Mouse (Mus musculus) lung, adult 2 months (tissue): ENCODE results near the gene E2f6. TPM values are rescaled to one million over a fixed set of nuclear protein-coding genes. Genes with fewer than 3 reads are reported as not detected.

Source experiments
- DNase-seq: peaks from one replicate; pipeline ENCODE4 v3.0.0; 2022
- H3K4me1 ChIP-seq: fragments of 200-500 bp; 2 replicates; pipeline ENCODE4 v1.6.1; 2011; ENCODE audit warnings: low read length; ENCODE audit not compliant: control insufficient read depth, insufficient read depth
- H3K4me3 ChIP-seq: fragments of 200-500 bp; replicated peaks from 2 replicates; pipeline ENCODE3; 2011; ENCODE audit warnings: low read depth, mild to moderate bottlenecking, control low read depth, low read length; ENCODE audit errors: extremely low read depth
- CTCF ChIP-seq: fragments of 200-500 bp; IDR thresholded peaks from 2 replicates; pipeline ENCODE4 v1.5.1; 2011; ENCODE audit warnings: mild to moderate bottlenecking, low read length, control low read depth; ENCODE audit not compliant: insufficient read depth
- POLR2A ChIP-seq: fragments of 200-500 bp; IDR thresholded peaks from 2 replicates; pipeline ENCODE4 v1.6.1; 2011; ENCODE audit warnings: low read depth, mild to moderate bottlenecking, control low read depth, low read length, borderline replicate concordance; ENCODE audit errors: extremely low read depth
- WGBS: fragments of 180-500 bp; shearing (Covaris S2); methylation state at CpG from one replicate; pipeline ENCODE4 v1.1.7; 2018; 5-methylcytosine and 5-hydroxymethylcytosine counted together
- polyA plus RNA-seq: library from polyadenylated mRNA; depleted of rRNA; stranded (reverse); fragments of >200 nt; gene quantifications from 2 replicates; pipeline ENCODE4 v1.2.3, GENCODE M21; 2012

The E2f6 gene
- polyA plus RNA-seq, 1 experiment = 15.1 TPM

DNA sequence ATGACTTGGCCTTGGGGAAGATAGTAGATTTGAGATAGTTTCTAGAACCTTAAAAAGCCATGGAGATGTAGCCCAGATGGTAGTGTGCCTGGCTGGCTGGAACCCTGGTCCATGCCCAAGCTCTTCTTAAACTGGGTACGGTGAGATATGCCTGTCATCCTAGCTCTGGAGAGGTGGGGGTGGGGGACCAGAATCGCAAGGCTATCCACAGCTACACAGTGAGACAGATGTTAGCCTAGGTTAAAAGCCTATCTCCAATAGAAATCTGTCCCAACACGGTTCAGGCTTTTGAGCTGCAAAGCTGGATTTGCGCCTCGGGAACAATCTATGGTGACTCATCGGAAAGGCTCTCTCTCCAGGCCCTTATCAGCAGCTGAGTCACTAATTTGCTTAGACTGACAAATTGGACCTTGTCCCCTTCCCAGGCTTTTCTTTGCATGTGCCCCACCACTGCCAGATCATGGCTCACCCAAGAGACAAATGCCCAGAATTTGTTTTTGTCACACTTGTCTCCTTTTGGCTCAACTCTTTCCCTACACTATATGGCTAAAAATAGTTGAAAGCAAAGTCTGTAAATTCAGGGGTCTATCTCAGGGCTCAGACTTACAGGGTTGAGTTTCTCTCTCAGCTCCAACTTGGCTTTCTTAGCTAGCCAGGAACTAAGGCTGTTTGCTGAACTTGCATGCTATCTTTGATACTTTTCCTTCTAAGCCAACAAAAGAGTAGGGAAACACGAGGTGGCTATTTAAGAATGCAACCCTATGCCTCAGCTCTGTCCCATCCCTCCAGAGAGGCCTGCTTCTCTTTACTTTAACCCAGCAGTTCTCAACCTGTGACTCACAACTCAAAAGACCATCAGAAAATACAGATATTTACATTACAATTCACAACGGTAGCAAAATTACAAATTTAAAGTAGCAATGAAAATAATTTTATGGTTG lies 30.3 kb downstream of the E2f6 start:
- no peak for DNase-seq
- 0 out of 2 replicates have a peak, but pooled peaks cover under 1% of the 10 kb centered on the region for H3K4me1 ChIP-seq
- H3K4me3 ChIP-seq = no peak overlapping the region
- TF ChIP-seq POLR2A = no peak
- TF ChIP-seq CTCF = no peak
- 47% methylated on average over 8 of the region's 8 CpGs for WGBS

DNA sequence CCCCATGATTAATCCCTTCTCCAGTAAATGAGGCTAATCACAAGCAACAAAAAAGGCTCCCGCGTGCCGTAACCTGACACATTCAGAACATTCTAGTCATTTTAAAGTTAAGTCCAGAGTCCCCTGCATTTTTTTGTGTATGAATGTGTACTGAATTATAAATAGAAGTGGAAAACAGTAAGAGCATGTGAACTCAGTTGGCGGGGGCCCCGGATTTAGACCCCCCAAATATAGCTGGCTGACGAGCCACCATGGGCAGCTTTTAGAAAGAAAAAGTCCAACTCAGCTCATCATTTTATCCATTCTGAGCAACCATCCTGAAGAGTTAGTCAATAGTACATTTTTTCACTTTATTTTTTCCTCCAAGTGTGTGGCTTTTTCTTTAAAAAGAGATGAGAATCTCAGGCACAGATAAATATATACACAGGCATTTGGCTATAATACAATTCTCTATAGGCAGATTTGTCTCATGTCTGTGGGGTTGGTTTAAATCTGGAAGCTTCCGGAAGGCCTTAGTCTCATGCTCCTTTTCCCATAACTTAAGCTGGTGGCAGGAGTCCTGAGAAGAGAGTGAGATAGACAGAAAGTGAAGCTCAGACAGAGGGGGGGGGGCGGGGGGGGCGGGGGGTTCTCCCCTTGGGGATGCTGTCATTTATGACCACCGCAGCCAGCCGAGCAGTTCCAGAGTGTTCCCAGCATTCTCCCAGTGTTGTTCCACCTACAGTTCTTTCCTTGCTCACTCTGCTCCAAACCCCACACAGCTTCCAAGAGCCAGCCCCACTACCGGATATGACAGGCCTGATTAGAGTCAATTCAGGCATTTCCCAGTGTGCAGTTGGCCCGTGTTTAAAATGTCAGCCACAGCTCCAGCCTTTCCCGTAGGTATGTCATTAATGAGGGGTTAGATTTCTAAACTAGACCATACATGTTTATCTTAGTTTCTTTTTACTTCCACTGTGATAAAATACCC lies 34.1 kb downstream of the E2f6 start:
- WGBS = 57% methylated on average over 14 of the region's 14 CpGs
- no peak for DNase-seq

DNA sequence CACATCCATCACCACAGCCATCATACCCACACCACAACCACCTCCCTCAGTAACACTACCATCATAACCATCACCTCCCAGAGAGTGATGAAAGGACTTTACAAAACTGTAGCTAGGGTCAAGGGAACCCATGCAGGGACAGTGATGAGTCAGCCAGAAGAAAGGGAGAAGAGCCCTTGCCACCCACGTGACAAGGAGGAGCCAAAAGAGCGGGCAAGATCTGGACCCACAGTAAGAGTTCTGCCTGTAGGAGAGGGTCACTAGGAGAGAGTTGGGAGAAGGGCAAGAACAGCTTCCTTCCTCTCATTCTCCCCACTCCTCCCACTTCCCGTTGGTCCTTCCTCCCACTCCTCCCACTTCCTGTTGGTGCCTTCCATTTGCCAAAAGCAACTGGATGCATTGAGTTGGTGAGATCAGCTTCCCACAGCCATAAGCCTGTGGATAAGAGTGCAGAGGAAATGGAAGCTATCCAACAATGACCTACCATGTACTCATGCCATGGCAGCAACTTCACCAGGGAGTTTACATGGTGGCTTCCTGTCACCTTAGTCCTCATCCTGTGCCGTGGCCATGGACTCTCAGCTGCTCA lies 36.5 kb downstream of the E2f6 start:
- WGBS = 51% methylated on average over 4 of the region's 4 CpGs
- no peak for DNase-seq
- TF ChIP-seq POLR2A (no peak), CTCF (no peak)
- Histone ChIP-seq H3K4me3 (no peak overlapping the region), H3K4me1 (peaks cover 8% of the 10 kb centered on the region)

More for the DNA sequence above, 34.1 kb downstream of the E2f6 start:
- TF ChIP-seq CTCF = no peak
- TF ChIP-seq POLR2A = no peak
- H3K4me3 ChIP-seq = no peak overlapping the region
- H3K4me1 ChIP-seq = peaks cover 4% of the 10 kb centered on the region

DNA sequence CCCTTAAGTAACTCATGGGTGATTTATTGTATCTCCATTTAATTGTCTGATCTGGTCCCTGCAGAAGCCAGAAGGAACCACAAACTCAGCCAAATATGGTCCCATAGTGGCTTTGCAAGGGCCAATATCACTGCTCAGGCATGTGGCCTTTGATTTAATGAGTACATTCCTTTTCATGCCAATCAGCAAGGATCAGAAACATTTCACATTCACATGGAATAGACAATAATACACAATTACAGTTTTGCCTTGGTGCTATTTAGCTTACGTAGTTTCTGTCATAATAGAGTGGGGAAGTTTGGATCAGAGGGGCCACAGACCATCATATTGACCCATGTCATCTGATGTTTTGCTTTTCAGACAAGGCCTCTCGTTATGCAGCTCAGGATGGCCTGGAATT lies 37.7 kb downstream of the E2f6 start:
- DNase-seq = no peak
- no peak for TF ChIP-seq CTCF
- TF ChIP-seq POLR2A = no peak
- peaks cover 8% of the 10 kb centered on the region for H3K4me1 ChIP-seq
- 89% methylated on average over 2 of the region's 2 CpGs for WGBS
- no peak overlapping the region for H3K4me3 ChIP-seq

DNA sequence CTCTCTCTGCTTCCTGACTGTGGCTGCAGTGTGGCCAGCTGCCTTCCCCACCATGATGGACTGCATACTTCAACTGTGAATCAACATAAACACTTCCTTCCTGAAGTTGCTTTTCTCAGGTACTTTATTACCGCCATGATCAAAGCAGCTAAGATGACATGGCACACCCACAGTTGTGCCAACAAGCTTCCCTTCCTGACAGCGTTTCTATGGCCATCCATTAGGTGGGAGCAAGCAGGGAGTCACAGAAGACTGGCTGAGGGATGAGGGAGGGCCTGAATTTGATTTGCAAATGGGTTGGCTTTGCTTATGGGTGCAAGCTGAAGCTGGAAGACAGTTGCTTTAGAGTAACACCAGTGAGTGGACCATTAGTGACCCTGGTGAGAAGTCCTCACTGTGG lies 39.1 kb downstream of the E2f6 start:
- no peak for DNase-seq
- Histone ChIP-seq H3K4me1 (peaks cover 13% of the 10 kb centered on the region), H3K4me3 (no peak overlapping the region)
- TF ChIP-seq CTCF (no peak), POLR2A (no peak)
- WGBS = 29% methylated on average over 2 of the region's 2 CpGs

DNA sequence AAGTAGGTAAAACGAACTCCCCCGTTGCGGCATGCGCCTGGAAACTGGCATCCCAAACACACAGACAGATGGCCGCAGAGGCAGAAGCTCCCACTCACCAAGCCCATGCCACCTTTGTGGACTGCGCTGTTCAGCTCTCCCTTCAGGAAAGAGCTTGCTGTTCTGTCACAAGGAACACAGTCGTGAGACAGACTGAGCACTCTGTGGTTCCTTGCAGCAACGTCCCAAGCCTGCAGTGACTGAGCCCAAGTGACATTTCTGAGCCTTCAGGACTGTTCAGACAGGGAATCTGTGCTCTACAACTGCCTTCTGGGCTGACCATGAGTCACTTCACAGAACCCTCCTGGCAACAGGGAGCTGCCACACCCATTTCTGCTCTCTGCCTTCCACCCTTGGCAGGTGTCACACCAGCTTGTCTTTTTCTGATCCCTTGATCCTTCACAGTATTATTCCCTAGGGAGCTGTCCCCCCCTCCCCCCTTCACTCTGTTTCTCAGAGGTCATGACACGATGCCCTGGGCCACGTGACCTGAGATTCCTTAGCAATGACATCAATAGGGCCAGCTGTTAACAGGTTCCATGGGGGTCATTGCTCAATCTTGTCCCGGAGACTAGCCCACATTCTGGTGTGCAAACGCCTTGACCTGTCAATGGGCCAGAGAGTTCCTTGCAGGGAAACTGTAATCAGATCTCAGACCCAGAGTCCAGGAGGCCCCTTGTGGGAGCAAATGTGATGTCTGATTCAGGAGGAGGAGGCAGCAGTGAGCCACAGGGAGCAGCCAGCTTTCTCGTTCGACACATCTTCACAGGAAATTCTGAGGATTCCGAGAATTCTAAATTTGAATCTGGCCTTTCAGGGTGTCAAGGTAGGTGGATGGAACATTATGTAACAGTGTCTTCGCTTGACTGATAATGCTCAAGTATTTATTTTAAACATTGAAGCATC lies 39.9 kb downstream of the E2f6 start:
- no peak for TF ChIP-seq CTCF
- TF ChIP-seq POLR2A = no peak
- no peak overlapping the region for H3K4me3 ChIP-seq
- H3K4me1 ChIP-seq = peaks cover 13% of the 10 kb centered on the region
- no peak for DNase-seq
- WGBS = 54% methylated on average over 16 of the region's 16 CpGs

DNA sequence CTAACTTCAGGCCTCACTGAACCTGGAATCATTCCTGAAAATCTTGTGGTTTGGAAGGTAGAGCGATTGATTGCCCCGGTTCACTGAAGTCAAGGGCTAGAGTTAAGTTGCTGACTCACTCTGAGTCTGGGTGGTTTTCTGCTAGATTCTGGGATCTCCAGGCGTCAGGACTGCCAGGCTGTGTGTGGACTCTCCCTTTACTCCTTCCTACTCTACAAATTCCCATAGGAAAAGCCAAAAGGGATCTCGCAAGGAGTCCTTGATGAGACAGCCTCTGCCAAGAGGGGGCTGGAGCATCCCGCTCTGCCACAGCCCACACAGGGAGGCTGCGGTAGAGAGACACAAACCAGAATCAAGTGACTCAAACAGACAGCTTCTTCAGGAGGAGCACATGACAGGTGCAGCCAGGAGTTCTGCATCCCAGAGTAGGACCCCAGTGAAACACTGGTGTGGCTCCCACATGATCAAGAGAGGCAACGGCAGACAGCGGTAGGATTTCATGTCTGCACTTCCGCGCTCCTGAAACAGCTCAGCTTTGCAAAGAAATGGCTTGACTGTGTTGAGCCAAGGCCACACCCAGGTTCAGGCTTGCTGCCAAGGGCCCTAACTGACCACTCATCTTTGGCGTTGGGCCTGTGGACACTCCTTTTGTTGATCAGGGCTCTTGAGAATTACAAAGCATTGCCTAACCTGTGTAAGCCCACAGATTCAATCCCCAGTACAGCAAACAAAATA lies 42.8 kb downstream of the E2f6 start:
- 25% methylated on average over 11 of the region's 11 CpGs for WGBS
- peaks cover 13% of the 10 kb centered on the region for H3K4me1 ChIP-seq
- TF ChIP-seq CTCF (no peak), POLR2A (peak; percentile 40; the same call in 1 of the 2 replicates)
- H3K4me3 ChIP-seq = no peak overlapping the region
- peak; percentile 87 for DNase-seq
